Mouse (Mus musculus): ENCODE measurements around the gene Ugt8a. TPM values are rescaled to one million over a fixed set of nuclear protein-coding genes. Genes with fewer than 3 reads are reported as not detected.

Gene Ugt8a
- 0.01 and 0.04 TPM in 2 replicates for polyA plus RNA-seq (2012; rRNA removed)

DNA sequence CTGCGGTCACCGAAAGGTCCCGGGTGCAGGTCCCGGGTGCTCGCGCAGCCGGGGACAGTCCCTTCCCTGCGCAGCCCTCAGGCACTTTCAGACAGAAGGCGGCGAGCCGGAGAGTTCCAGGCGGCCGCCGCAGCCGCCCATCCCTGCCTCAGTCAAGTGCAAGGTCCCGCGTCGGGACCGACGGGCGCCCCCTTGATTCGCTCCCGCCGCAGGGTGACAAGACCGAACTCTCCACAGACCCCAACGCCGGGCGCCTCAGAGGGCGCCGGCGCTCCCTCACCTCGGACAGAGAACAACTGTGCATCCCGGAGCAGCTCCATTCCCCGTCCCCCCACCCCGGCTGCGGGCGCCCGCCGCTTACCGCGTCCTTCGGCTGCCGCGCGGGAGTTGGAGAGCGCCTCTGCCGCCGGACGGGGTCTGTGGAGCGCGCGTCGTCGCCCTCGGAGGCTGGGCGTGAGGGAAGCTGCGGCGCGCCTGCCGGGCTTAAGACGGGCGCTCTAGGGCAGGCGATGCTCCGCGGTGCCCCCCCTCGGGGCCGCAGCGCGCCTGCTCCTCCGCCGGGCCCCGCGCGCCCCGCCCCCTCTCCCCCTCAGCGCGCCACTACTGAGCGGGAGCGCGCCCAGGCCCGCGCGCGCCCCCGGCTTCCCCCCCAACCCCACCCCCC, at the start of gene Ugt8a:
TSS of gene Ugt8a (minus strand) at position 528 of the 664 bp plus-strand sequence.
- 1% methylated on average over 69 of the region's 85 CpGs for WGBS
- no peak for DNase-seq (ENCODE audit: low read depth, low spot score)

DNA sequence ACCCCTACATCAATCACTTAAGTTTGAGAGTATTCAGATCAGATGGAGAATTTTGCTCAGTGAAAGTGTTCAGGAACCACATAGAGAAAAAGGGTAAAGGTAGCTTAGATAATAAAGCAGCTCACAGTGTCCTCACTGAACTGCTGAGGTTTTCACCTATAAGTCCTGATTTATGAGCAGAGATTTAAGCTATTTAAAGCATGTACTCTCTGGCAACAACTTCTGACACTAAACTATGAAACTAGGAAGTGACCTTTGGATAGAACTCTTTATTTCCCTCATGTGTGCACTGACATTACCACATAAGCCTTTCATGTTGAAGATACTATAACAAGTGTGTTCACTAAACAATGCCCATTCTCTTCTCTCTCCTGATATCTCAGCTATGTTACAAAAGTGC, 48.2 kb upstream of the Ugt8a start:
- no peak for DNase-seq (ENCODE audit: low read depth, low spot score)

DNA sequence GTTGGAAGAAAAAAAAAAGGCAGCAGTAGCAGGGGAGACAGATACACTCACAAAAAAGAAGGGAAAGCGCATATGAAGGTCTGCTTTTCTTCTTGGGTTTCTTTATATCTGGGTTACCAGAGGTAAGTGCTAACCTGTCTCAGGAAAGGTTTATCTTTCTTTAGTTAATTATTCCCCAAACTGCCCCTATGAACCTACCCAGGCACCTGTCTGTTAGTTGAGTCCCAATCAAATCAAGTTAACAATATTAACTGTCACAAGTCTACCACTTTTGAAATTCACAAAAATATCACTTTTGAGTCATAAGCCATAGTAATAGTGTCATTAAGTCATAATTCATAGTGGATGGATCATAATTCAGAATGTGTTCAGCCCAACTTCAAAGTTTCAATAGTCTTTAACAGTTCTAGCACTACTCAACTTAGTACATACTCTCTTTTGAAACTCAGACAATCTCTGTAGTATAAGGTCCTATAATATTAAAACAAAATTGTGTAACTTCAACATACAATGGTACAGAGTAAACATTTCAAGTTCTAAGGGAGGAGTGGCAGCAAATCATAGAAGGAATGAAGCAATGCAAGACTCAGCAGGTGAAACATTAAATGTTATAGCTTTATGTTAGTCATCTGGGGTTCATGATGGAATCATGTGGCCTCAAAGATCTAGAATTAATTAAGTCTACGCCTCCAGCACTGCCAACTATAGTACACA, 45.4 kb upstream of the Ugt8a start:
- no peak for DNase-seq (ENCODE audit: low read depth, low spot score)
- 34% methylated on average over 2 of the region's 2 CpGs for WGBS

DNA sequence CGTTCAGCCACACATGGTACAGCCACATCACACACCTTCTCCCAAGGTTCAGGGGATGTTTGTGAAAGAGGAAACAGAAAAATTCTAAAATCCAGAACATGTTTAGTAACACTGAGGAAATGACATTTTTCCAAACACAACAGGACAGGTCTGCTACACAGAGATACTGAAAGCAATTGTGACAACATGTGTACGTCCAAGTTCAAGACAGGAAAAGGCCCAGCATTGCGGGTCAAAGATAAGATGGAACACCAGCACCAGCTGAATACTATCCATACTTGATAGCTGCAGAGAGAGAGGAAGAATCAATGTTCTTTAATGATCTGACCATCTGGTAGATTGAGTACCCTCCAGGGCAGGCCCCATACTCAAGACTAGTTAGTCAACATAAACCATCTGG, 41.1 kb upstream of the Ugt8a start:
- 79% methylated on average over 3 of the region's 3 CpGs for WGBS
- no peak for DNase-seq (ENCODE audit: low read depth, low spot score)

DNA sequence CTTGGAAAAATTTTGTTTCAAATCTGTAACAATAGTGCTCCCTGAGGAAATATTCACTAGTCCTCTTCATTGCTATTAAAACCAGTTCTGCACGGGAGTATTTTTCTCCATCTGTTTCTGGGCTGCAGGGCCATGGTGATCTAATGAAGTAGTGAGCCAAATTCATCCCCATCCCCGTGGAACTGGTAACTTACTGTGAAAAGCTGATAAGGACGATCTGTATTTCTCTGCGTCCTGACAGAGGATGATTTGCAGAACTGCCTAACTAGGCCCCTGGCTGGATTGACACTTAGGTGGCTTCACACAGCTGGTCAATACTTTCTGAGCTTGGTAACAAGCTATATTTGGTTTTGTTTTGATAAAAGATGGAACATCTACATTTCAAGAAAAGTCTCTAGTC, 37.5 kb upstream of the Ugt8a start:
- no peak for DNase-seq (ENCODE audit: low read depth, low spot score)
- 74% methylated on average over 4 of the region's 4 CpGs for WGBS

DNA sequence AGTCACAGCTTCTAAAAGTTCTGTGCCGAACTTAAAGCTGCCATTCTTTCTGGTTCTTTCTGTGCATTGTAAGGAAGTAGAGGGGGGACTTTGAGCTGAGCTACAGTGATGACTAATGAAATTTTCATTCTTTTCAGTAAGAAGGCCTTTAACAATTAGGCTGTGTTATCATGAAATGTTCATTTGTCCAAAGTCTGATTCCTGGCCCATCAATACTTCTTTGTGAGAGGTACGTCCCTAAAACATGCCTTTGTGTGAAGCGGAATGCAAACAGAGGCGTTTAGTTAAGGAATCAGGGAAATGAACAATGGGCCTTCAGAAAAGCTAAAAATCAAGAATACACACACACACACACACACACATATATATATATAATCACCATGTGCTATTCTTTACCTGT, 31.0 kb upstream of the Ugt8a start:
- no peak for DNase-seq (ENCODE audit: low read depth, low spot score)
- WGBS = 45% methylated on average over 4 of the region's 4 CpGs

DNA sequence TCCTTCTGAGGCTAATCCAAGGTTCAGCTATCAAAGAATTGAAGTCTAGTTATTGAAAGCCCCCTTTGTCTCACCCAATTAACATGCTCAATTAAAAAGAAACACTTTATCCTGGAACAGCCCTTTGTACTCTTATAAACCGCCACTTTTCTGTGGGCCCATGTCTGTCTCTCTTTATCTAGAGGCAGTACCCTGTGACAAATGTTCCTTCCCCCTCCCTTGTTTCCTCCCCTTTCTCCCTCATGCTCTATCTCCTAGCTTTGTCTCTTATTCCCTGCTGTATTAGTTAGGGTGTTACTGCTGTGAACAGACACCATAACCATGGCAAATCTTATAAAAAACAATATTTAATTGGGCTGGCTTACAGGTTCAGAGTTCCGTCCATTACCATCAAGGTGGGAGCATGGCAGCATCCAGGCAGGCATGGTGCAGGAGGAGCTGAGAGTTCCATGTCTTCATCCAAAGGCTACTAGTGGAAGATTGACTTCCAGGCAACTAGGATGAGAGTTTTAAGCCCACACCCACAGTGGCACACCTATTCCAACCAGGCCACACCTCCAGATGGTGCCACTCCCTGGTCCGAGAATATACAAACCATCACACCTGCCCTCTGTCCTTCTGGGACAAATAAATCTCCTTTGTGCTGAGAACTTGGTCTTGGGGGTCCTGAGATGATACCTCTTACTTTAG, 17.9 kb upstream of the Ugt8a start:
- WGBS = 82% methylated on average over 3 of the region's 3 CpGs
- DNase-seq (ENCODE audit: low read depth, low spot score) = no peak

DNA sequence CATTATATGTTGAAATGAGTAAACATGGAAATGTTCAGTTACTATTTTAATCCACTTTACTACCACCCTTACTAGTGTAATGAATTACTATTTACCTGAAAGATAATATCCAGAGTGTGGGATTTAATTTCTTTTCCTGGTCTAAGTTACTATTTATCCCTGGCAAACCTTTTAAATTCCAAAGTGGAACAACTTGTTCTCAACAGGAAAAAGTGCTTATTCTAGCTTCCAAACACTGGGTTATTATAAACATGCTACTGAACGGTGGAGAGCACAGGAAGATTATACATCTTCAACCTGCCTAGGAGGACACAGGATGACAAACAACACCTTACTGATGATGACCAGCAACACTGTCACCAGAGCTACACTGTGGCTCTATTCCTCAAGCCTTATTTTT, 16.5 kb upstream of the Ugt8a start:
- 28% methylated on average over 1 of the region's 1 CpGs for WGBS
- no peak for DNase-seq (ENCODE audit: low read depth, low spot score)

DNA sequence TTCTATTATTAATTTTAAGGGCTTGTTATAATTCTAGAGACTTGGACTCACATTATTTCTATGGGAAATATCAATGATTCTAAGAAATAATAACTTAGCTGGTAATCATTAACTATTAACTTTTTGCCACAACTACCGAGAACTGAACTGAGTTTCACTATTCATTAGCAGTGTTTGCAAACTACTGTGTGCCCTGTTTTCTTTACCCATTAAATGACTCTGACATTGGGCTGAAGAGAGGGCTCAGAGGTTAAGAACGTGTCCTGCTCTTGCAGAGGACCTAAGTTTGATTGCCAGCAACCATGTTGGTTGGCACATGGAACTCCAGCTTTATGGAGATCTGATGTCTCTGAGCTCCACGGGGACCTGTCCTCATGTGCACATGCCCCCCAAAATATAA, 2.4 kb upstream of the Ugt8a start:
- DNase-seq (ENCODE audit: low read depth, low spot score) = no peak
- 64% methylated on average over 3 of the region's 3 CpGs for WGBS

DNA sequence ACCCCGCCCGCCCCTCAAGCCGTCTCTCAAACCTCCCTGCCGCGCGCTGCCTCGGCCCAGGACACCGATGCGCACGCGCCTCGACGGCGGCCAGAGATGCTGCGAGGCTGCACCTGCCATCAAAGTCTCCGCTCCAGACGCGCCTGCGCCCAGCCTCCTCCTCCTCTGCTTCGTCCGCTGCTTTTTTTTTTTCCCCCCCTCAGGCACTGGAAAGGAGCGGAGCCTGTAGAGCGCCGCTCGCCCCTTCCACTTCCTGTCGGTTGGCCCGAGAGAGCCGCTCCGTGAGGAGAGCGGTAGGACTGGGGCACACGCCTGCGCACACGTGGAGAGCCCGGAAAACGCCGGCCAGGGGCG, 314 bp upstream of the Ugt8a start:
- no peak for DNase-seq (ENCODE audit: low read depth, low spot score)
- WGBS = 1% methylated on average over 37 of the region's 37 CpGs

DNA sequence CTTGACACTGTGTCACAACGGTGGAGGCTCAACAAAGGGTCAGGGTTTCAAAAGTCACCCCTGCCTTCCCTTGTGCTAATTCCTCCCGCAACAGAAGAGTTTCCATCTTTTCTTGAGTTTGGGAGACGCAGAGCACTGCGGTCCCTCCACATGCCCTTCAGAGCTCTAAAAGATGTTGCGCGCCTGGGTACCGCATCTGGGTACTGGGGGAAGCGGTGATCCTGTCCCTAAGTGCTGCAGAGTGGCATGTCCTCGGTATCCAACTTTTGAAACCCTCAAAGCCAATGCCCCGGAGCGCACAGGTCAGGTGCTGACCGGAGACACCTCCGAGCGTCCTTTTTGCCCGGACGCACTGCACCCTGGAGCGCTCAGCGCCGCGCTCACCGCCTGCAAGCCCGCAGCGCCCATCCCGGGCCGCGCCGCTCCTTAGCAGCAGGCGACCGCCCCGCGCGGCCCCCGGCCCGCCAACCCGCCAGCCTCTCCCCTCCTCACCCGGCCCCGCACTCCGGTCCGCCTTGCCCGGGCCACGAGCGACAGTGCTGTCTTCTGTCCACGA, 805 bp downstream of the Ugt8a start:
- 3% methylated on average over 40 of the region's 43 CpGs for WGBS
- DNase-seq (ENCODE audit: low read depth, low spot score) = no peak

DNA sequence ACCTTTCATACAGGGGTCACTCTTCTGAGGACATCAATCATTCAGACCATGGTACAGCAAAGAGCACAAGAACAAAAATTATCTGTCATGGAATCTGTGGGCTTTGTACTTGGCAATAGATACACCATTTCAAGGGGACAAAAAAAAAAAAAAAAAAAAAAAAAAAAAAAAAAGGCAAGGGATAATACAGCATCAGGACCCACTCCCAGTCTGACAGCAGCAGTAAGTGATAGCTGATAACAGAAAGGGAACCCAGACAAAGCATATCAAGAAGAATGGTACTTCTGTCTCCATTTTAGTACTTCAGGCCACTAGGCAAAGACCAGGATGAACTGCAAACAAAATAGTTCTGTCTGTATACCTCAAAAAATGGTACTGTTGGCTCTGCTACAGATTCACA, 2.6 kb downstream of the Ugt8a start:
- DNase-seq (ENCODE audit: low read depth, low spot score) = no peak

DNA sequence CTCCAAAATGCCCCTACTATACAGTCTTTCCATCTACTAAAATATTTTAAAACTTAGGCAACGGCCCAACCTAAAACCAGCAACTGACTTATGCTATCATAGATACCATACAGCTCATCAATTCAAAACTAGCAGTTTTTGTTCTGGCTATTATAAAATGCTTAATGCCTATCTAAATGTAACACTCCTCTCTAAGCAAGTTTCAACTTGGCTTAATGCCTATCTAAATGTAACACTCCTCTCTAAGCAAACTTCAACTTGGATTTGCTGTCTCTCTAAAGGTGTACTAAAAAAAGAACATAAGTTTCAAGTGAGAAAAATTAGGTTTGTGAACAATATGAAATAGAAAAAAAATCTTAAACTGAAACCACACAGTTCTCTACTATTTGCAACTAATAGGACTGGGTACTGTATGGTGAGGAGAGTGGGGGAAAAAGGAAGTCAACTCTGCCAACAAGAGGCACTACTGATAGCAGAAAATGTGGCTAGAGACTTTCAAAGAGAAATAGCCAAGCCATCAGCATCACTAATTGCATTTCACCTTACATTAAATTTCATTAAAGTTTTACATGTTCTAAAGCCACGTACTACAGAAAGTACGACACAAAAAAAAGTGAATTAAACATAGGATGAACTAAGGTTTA, 5.7 kb downstream of the Ugt8a start:
- DNase-seq (ENCODE audit: low read depth, low spot score) = no peak
- WGBS = 61% methylated on average over 3 of the region's 3 CpGs

DNA sequence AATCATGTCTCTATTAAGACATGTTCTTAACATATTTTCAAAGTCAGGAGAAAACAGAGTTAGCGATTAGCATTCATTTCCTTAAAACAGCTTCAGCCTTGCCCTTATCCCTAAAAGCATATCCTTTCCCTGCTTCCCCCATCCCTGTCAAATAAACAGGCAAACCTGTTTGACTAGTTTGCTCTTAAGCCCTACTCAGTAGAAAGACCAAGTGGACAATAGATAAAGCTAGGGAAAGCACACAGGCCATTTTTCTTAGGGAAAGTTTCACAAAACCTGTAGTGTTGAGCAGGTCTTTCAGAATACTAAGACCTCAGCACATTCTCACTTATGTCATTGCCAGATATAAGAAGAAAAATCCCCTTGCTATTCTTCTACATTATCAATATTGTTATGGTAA, 7.4 kb downstream of the Ugt8a start:
- no peak for DNase-seq (ENCODE audit: low read depth, low spot score)
- 12% methylated on average over 1 of the region's 1 CpGs for WGBS

DNA sequence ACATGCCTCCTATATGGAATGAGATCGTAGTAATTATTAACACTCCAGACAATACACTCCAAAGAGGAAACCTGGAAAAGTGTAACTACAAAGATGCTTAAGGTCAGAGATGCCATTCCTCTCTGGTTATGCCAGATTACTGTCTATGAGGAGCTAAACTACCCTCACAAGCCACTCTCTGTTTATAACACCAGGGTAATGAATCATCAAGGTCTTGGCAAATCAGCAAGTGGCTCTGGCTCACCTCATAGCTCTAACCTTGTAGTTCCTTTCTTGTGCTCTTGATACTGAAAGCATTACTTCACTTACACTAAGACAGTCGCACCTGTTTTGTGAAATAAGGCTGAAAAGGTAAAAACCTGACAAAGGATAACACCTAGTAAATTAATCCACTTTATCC, 17.5 kb downstream of the Ugt8a start:
- peak; percentile 10 for DNase-seq (ENCODE audit: low read depth, low spot score)
- 37% methylated on average over 2 of the region's 2 CpGs for WGBS

DNA sequence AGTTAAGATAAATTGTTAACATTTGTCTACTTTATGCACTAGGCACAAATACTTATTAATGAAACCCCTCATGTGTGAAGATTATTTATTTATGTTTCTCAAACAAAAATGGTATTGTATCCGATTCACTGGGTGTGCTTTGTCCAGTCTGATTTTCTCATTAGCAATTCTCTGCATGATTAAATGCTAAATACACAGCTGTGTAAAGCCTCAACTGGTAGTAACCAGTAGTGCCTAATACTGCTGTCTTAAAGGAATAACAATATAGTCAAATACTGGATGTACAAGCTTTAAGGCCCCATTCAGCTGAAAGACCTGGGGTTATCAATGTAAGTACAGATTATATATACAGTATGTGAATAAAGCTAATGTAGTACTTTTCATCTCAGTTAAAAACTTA, 39.4 kb downstream of the Ugt8a start:
- DNase-seq (ENCODE audit: low read depth, low spot score) = no peak
- WGBS = 82% methylated on average over 1 of the region's 1 CpGs

DNA sequence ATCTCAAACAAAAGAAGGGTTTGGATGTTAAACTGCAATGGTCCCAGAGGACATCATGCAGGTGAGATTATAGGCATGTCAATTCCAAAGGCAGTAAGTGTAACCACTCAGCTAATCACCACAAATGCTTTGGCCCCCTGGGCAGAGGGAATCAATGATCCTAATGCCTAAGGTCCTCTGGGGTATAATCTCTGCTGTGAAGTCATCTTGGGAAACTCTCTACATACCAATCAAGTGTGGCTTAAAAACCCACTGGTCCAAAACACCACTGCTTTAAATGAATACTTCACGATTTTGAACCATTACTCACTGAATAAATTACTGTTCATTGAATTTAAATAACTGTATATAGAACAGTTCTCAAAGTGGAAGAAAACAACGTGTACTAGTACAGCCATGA, 51.3 kb downstream of the Ugt8a start:
- no peak for DNase-seq (ENCODE audit: low read depth, low spot score)
- WGBS = 54% methylated on average over 2 of the region's 2 CpGs

DNA sequence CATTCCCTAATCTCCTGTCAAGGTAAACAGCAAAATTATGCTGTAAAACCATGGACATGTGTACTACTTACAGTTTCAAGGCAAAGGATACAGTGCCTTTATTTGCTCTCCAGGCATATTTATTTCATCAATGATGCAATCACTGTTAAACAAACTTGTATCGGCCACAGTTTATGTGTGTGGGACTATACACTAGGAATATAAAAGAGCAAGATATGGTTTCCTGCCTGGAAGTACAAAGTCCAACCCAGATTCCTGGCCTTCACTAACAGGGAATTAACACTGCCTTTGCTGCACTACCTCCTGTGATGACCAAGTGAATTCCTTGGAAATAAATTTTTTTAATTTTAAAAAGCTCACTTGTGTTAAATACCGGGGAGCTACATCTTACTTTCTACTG, 53.5 kb downstream of the Ugt8a start:
- 30% methylated on average over 2 of the region's 2 CpGs for WGBS
- DNase-seq (ENCODE audit: low read depth, low spot score) = peak; percentile 31

DNA sequence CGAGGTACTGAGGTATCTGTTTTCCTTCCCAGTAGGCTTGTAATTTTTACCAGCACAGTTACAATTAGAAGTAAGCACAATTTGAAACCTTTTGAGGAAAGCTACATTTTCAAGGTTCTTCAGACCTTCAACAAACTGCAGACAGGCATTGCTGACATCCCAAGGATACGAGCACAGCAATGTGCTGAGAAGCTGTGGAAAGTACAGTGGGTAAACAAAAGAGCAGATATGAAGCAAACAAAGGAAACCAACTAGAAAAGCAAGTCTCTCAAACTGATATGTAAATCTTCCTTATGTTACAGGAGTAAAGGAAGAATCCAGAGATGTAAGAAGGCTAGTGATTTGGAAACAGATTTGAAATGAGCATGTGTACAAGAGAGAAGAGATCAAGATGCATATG, 54.0 kb downstream of the Ugt8a start:
- WGBS = 15% methylated on average over 2 of the region's 2 CpGs
- peak; percentile 7 for DNase-seq (ENCODE audit: low read depth, low spot score)

DNA sequence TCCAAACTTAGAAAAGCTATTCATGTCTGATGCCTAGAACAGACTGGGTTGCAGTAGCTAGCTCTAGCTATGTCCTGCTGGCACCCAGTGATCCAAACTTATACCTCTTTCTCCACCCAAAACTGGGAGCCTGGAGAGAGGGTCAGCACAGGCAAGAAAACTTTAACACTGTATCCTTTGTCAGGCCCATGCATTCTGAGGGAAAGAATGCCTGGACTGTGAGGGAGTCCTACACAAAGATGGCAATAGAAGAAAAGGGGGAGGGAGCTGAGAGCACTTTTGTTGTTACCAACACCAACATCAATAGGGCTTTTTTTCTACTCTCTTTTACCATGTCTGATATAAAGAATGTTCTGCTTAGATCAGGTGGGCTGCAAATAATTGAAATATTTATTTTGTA, 55.4 kb downstream of the Ugt8a start:
- no peak for DNase-seq (ENCODE audit: low read depth, low spot score)

DNA sequence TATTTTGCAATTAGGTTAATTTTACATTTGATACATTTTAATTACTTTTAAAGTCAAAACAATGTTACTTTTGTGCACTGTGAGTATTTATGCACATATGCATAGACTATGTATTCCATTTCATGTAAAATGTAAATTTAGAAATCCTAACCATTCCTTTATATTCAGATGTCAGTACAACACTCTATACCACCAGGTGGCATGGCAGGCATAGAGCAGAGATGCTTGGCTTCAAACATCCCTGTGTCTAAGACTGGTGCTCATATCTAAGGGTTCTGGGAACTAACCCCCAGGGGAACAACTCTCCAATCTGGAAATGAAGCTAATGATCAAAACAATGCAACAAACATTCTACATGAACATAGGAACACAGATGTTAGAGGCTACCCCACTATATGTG, 56.6 kb downstream of the Ugt8a start:
- DNase-seq (ENCODE audit: low read depth, low spot score) = no peak
